Mouse (Mus musculus) hindbrain, postnatal 0 days (tissue): ENCODE measurements at regions not wholly inside any gene's neighbourhood (a gene's known extent, or its start where the extent isn't known, plus 50 kb on each side); places are given as distances from the start of the nearest gene placed in this dataset.
"Not testable (repeated sequence)": the region's sequence is repeated elsewhere in the genome, so short reads cannot be mapped to it uniquely, and the experiment has no call there.

Source experiments
- ATAC-seq: fragments of 200-750 bp; cut with Nextera tagmentation; 2 replicates; pipeline ENCODE4 v1.8.0; 2017; ENCODE audit warnings: mild to moderate bottlenecking, moderate TSS enrichment, moderate library complexity
- DNase-seq: peaks from one replicate; pipeline ENCODE4 v3.0.0-alpha.2; 2015; ENCODE audit warnings: low spot score
- H3K27ac ChIP-seq: fragments of 300-500 bp; sonication (generic); 2 replicates; pipeline ENCODE4 v1.5.1; 2014; ENCODE audit warnings: mild to moderate bottlenecking
- H3K27me3 ChIP-seq: fragments of 300-500 bp; sonication (generic); 2 replicates; pipeline ENCODE4 v1.6.1; 2014; ENCODE audit warnings: low read length, mixed read lengths; ENCODE audit not compliant: insufficient read depth
- H3K36me3 ChIP-seq: fragments of 300-500 bp; sonication (generic); 2 replicates; pipeline ENCODE4 v1.6.1; 2014; ENCODE audit warnings: low read length, mixed read lengths; ENCODE audit not compliant: insufficient read depth
- H3K4me1 ChIP-seq: fragments of 300-500 bp; sonication (generic); 2 replicates; pipeline ENCODE4 v1.6.1; 2014; ENCODE audit warnings: antibody characterized with exemption, low read length, mixed read lengths; ENCODE audit not compliant: insufficient read depth
- H3K4me2 ChIP-seq: fragments of 300-500 bp; sonication (generic); 2 replicates; pipeline ENCODE4 v1.6.1; 2014; ENCODE audit warnings: low read depth, mild to moderate bottlenecking, low read length, moderate library complexity, mixed read lengths
- H3K4me3 ChIP-seq: fragments of 300-500 bp; sonication (generic); 2 replicates; pipeline ENCODE4 v1.5.1; 2014; ENCODE audit warnings: low read length
- H3K9ac ChIP-seq: fragments of 300-500 bp; sonication (generic); replicated peaks from 2 replicates; pipeline ENCODE4 v1.6.1; 2014; ENCODE audit warnings: mild to moderate bottlenecking, low read length, moderate library complexity, mixed read lengths
- H3K9me3 ChIP-seq: fragments of 300-500 bp; sonication (generic); 2 replicates; pipeline ENCODE4 v1.6.1; 2016; ENCODE audit warnings: low read length, mixed read lengths
- CTCF ChIP-seq: IDR thresholded peaks from 2 replicates; pipeline ENCODE4 v1.5.1; 2016; ENCODE audit warnings: antibody characterized with exemption, control low read depth, low read depth
- whole genome bisulfite sequencing: fragments of 180-500 bp; shearing (Covaris S2); extraction: QIAGEN DNeasy Blood & Tissue Kit; methylation state at CpG from one replicate; pipeline ENCODE4 v1.1.7; 2014; 5-methylcytosine and 5-hydroxymethylcytosine counted together

DNA sequence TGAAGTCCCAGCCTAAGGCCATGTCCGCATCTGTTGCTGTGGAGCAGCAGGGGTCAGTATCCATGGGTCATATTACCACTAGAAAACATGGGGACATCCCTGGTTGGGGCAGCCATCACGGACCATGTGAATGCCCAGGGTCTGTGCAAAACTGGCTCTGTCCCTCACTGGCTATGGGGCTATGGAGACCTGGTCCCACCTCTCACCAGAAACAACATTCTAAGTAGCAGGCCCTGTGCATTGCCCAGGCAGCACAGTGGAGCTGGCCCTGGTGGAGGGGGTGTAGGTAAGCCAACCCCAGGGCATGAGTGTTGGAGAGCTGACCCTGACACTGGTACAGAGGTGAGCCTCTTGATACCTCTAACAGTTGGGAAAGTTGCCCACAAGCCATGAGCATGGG, 213.7 kb downstream of the Macc1 start:
- ATAC-seq (no peak), DNase-seq (no peak)
- TF ChIP-seq CTCF: no peak
- Histone ChIP-seq H3K36me3 (no peaks in the 10 kb centered on the region), H3K9ac (no peak overlapping the region), H3K4me3 (no peak overlapping the region), H3K4me1 (no peaks in the 10 kb centered on the region), H3K9me3 (no peaks in the 10 kb centered on the region), H3K27me3 (no peaks in the 10 kb centered on the region), H3K27ac (no peak overlapping the region), H3K4me2 (no peak overlapping the region)
- 81% methylated on average over 2 of the region's 2 CpGs for WGBS

GRCm38 (mm10) chr12:119548376-119548775, 234.3 kb downstream of the Macc1 start:
- H3K4me3 ChIP-seq: not testable (repeated sequence)
- 78% methylated on average over 2 of the region's 2 CpGs for WGBS

DNA sequence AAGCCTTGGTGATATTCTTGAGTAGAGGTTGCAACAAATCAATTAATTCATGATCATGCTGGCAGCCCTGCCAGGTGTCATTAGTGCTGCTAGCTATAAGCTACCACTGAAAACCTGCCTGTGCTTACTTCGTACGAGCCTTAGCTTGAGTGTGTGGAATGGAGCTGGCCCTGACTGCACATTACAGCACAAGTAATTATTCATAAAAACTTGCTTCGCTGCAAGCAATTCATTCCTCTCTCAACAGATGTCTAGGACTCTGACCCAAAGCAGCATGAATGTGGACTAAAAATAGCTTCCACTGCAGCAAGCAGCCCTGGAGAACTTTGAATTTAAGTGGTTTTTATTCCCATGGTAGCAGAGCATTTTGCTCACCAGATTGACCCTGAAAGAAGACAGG, 262.6 kb downstream of the Macc1 start:
- no peaks in the 10 kb centered on the region for H3K27me3 ChIP-seq
- TF ChIP-seq CTCF: no peak
- ATAC-seq: peak; percentile 70

More at GRCm38 (mm10) chr12:119548376-119548775, 234.3 kb downstream of the Macc1 start:
- not testable (repeated sequence) for H3K36me3 ChIP-seq, ATAC-seq, DNase-seq, H3K4me2 ChIP-seq, H3K9me3 ChIP-seq, H3K9ac ChIP-seq, H3K4me1 ChIP-seq, H3K27me3 ChIP-seq, H3K27ac ChIP-seq

DNA sequence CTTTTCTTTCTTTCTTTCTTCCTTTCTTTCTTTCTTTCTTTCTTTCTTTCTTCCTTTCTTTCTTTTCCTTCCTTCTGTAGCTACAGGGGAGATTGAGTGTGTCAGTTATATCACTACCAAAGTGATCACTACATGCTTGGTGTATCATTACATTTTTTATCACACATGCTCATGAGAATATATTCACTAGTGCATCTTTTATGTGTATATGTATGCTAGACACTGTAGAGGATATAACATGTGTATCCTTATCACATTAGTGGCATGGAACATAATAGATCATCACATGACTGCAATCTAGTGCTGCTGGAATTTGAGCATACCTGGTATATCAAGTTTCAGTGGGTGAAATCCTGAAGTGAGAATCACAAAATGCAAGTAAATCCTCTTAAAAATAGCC, 263.2 kb downstream of the Macc1 start:
- Histone ChIP-seq H3K27ac (no peak overlapping the region), H3K4me1 (no peaks in the 10 kb centered on the region), H3K27me3 (no peaks in the 10 kb centered on the region), H3K4me2 (no peak overlapping the region), H3K9ac (no peak overlapping the region), H3K36me3 (no peaks in the 10 kb centered on the region), H3K4me3 (no peak overlapping the region), H3K9me3 (0 out of 2 replicates have a peak, but pooled peaks cover under 1% of the 10 kb centered on the region)
- no peak for DNase-seq
- TF ChIP-seq CTCF: no peak
- no peak for ATAC-seq

More for the DNA sequence above, 262.6 kb downstream of the Macc1 start:
- 38% methylated on average over 3 of the region's 3 CpGs for WGBS
- Histone ChIP-seq H3K36me3 (no peaks in the 10 kb centered on the region), H3K9me3 (0 out of 2 replicates have a peak, but pooled peaks cover 4% of the 10 kb centered on the region), H3K27ac (no peak overlapping the region), H3K4me3 (no peak overlapping the region), H3K4me2 (no peak overlapping the region), H3K4me1 (no peaks in the 10 kb centered on the region), H3K9ac (no peak overlapping the region)
- peak; percentile 65 for DNase-seq

- no peak overlapping the region for H3K4me2 ChIP-seq
- no peak overlapping the region for H3K27ac ChIP-seq
- H3K27me3 ChIP-seq: no peaks in the 10 kb centered on the region
- no peaks in the 10 kb centered on the region for H3K36me3 ChIP-seq
- H3K9ac ChIP-seq: no peak overlapping the region
- TF ChIP-seq CTCF: no peak
- ATAC-seq (no peak), DNase-seq (no peak)
- no peaks in the 10 kb centered on the region for H3K9me3 ChIP-seq
- H3K4me1 ChIP-seq: no peaks in the 10 kb centered on the region
- no peak overlapping the region for H3K4me3 ChIP-seq
These were observed 287.3 kb downstream of the Macc1 start for GRCm38 (mm10) chr12:119601361-119601760.

DNA sequence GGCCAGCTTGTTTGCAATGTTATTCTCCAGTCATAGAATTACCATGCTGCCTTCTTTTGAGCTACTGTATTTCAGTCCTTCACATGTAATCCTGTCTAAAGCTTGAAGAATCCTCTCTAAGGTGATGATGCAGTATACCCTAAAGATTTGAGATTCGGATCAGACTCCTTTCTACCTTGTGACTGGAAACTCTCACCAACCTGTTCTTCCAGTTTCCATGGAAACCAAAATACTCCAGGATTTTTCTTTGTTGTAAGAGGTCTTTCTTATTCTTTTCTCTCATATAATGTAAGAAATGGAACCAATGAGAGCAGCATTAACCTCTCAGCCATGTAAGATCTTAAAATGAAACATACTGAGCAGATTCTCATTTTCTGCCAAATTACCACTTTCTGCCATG, 310.2 kb downstream of the Macc1 start:
- Histone ChIP-seq H3K4me3 (no peak overlapping the region), H3K36me3 (no peaks in the 10 kb centered on the region), H3K9ac (no peak overlapping the region), H3K27me3 (no peaks in the 10 kb centered on the region), H3K4me2 (no peak overlapping the region), H3K27ac (no peak overlapping the region), H3K9me3 (no peaks in the 10 kb centered on the region), H3K4me1 (no peaks in the 10 kb centered on the region)
- DNase-seq (peak; percentile 31), ATAC-seq (0 out of 2 replicates have a peak, but pooled peaks have one; percentile 45)
- no peak for TF ChIP-seq CTCF
- WGBS: 46% methylated on average over 1 of the region's 1 CpGs

DNA sequence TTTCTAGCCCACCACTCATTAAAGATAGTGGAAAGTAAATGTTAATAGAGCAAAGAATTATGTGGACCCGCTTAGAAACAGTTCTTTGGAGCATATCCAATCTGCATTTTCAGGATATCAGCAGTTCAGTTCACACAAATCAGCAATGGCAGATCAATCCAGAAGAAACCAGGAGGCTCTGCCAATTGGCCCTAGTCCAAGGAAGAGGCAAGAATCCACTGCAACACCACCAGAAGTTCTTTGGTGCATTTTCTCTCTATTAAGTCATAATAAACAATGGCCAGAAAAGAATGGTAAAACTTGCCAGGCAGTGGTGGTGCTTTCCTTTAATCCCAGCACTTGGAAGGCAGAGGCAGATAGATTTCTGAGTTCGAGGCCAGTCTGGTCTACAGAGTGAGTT, 290.3 kb upstream of the Tmem196 start:
- Histone ChIP-seq H3K4me3 (no peak overlapping the region), H3K36me3 (no peaks in the 10 kb centered on the region), H3K9ac (no peak overlapping the region), H3K9me3 (no peaks in the 10 kb centered on the region), H3K4me2 (no peak overlapping the region), H3K27me3 (no peaks in the 10 kb centered on the region), H3K4me1 (no peaks in the 10 kb centered on the region), H3K27ac (no peak overlapping the region)
- no peak for ATAC-seq
- peak; percentile 25 for DNase-seq
- TF ChIP-seq CTCF: no peak
- 61% methylated on average over 2 of the region's 2 CpGs for WGBS
